Mouse (Mus musculus): ENCODE measurements around the gene Fez2.

DNA sequence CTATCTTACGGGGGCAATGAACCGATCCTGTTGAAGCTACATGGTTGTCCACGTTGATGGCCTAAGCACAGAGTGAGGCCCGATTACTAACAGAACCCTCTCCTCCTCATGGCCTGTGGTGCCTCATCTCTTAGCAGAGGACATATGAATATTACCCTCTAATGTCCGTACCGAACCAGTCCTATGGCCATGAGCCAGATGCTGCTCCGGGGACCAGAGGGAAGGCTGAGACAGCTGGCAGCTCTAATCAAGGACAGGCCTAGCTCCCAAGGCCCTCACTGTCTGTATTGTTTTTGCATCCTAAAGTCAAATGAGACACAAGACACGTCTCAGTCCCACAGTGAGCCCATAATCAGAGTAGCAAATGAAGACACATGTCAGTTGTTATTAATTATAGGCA lies 62.3 kb downstream of the Fez2 start:
- no peak for TF ChIP-seq CTCF (IDR thresholded peaks at IDR 0.05; ENCODE audit: extremely low read depth, insufficient read length, insufficient replicate concordance, low read depth, low read length)
- TF ChIP-seq POLR2A (IDR thresholded peaks at IDR 0.05; ENCODE audit: low read depth, low read length): no peak
